Mouse (Mus musculus): ENCODE results near the gene Nav3.

The Nav3 gene

GRCm38 (mm10) chr10:110192881-110193280, 263.1 kb downstream of the Nav3 start:
- in situ Hi-C loops (cut with MboI, MseI) = loop anchor here (10.0 kb wide), 1 partner anchor 1672 kb away; no protein-coding TSS in a partner anchor

GRCm38 (mm10) chr10:110192026-110192805, 263.8 kb downstream of the Nav3 start:
- in situ Hi-C loops (cut with MboI, MseI) = loop anchor here (10.0 kb wide), 1 partner anchor 1673 kb away; no protein-coding TSS in a partner anchor

GRCm38 (mm10) chr10:110186242-110186641, 269.8 kb downstream of the Nav3 start:
- in situ Hi-C loops (cut with MboI, MseI) = no loop called here

DNA sequence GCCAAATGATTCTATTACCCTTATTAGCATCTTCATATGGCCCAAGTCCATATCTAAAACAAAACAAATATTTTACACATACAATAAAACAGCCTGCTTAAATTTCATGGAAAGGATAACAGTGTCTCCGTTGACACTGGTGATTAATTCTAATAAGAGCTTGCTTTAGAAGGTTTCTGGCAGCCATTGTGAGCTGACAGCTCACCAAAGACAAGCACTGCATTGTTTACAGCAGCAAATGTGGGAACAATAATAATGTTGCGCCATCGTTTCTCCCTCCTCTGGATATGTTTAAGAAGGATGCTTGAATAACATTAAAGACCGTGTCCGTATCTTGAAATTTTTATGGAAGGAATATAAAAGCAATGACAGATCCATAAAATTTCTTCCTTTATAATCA, 280.1 kb downstream of the Nav3 start:
- in situ Hi-C loops (cut with MboI, MseI) = no loop called here

DNA sequence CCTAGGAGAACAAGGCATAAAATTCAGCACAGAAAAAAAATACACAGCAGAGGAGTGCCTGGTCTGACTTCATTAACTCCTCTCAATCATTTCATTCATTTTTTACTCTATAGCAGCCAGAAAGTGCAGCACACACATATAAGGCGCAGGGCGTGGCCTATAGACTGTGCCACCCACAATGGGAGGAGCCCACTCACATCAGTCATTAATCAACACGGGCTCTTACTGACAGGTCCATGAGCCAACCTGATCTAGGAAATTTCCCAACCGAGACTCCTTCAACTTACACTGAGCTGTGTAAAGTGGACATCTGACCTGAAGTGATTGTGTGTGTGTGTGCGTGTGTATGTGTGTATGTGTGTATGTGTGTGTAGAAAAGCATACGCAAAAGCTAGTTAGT, 286.6 kb downstream of the Nav3 start:
- in situ Hi-C loops (cut with MboI, MseI) = no loop called here

DNA sequence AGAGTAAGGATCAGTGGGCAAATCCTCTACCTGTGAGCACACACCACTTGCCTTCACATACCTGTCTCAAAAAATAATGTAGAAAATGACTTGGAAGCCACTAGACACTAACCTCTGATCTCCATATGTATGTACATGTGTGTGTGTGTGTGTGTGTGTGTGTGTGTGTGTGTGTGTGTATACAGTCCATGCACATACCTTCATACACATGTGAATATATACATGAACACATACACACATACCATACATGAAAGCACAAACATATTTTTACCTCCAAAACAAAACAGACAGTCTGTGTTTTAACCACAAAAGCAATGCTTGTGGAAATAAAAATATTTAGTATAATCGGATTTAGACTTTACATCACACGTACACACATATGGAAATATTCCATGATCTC, 287.1 kb downstream of the Nav3 start:
- in situ Hi-C loops (cut with MboI, MseI) = no loop called here

DNA sequence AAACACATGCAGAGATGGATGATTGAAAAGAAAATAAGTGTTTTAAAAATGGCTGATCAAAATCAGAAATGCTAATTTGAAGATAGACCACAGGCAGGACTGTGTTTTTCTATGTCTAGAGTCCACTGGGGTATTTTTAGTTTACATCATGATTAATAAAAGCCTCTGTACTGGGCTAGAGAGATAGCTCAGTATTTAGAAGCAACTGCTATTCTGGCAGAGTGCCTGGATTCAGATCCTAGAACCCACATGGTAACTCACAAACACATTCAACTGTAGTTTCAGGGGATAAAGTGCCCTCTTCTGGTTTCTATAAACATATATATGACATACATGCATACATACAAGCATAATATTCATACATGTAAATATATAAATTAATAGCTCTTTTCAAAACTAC, 293.4 kb downstream of the Nav3 start:
- in situ Hi-C loops (cut with MboI, MseI) = no loop called here

GRCm38 (mm10) chr10:110160894-110161293, 295.1 kb downstream of the Nav3 start:
- in situ Hi-C loops (cut with MboI, MseI) = no loop called here

GRCm38 (mm10) chr10:110159548-110159947, 296.5 kb downstream of the Nav3 start:
- in situ Hi-C loops (cut with MboI, MseI) = no loop called here

DNA sequence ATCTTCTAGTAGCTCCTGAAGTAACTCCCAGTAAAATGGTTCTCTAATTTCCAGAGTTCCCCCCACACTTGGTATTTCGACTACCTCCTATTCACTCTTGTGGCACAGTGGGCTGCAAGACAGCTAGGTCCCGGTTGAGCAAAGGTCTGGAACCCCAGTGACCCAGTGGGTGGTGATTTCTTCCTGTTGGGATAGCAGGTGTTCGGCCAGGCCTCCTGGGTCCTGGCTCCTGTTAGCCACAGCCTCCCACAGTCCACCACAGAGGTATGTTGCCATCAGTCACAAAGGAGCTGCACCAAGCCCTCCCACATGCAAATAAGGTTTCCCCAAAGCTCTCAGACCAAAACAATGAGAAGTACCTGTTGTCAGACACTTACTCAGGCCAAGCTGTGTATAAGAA, 297.9 kb downstream of the Nav3 start:
- in situ Hi-C loops (cut with MboI, MseI) = no loop called here

GRCm38 (mm10) chr10:110156412-110156811, 299.6 kb downstream of the Nav3 start:
- in situ Hi-C loops (cut with MboI, MseI) = no loop called here

DNA sequence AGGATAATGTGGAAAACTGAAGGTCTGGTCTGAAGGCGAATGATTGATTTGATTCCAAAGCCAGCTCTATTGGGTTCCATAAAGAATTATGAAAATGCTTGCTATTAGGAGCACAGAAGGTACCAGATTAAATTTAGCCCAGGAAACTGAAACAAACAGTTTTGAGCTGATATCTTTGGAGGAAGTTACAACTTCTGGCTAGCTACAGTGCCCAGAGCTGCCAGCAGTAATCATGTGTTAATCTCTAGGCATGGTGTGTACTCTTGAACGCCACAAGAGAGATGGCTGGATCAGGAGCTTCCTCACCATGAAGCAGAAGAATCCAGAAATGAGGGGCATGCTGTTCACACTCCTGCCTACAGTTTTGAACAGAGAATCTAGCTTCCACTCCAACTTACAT, 300.5 kb downstream of the Nav3 start:
- in situ Hi-C loops (cut with MboI, MseI) = no loop called here

GRCm38 (mm10) chr10:110154873-110155237, 301.1 kb downstream of the Nav3 start:
- in situ Hi-C loops (cut with MboI, MseI) = no loop called here

- in situ Hi-C loops (cut with MboI, MseI) = no loop called here
These were observed 301.8 kb downstream of the Nav3 start for GRCm38 (mm10) chr10:110154001-110154872.

GRCm38 (mm10) chr10:110120572-110120971, 335.4 kb downstream of the Nav3 start:
- in situ Hi-C loops (cut with MboI, MseI) = loop anchor here (10.0 kb wide), 1 partner anchor 724 kb away; no protein-coding TSS in a partner anchor

DNA sequence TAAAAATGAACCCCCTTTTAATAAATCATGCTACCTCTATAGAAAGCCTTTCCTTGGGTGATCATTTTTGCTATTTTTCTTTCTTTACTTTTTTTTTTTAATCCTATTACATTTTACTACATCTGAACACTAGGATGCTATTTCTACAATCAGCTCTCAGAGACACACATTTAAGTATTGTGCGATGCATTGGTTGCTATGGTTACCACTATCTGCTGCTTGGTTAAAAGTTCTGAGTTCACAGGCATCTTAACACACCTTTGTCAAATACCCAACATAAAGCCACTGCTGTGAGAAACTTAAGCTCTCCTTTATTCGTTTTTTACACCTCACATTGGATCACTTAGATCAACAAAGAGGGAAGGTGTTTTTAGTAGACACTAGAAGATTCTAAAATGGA, 338.7 kb downstream of the Nav3 start:
- in situ Hi-C loops (cut with MboI, MseI) = no loop called here

DNA sequence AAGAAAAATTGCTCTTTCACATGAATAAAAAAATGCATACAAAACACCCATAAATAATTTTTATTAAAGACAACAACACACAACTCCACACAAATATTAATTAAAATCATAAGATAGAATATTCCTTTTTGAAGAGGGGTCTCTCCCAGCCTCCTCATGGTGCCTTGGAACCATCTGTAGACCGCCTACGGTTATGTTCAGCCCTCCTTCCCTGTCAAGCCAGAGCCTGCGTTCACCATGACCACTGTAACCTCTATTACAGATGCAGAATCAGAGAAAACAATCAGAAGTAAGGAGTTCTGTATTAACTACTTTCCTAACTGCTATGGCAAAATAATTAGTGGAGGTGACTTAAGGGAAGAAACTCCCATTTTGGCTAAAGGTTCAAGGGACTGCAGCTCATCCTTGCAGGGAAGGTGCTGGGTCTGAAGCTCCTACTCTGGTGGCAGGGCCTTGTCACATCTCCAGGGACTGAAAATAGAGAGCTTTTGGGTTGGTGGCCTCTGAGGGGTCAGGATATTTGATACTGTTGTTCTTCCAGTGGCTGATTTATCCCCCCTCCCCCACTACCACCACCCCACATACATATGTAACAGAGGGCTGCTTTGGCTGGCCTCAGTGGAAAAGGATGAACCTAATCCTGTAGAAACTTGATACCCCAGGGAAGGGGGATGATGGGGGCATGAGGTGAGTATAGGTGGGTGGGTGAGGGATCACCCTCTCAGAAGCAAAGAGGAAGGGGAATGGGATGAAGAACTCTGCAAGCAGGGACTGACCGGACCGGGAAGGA, 343.1 kb downstream of the Nav3 start:
- in situ Hi-C loops (cut with MboI, MseI) = no loop called here

DNA sequence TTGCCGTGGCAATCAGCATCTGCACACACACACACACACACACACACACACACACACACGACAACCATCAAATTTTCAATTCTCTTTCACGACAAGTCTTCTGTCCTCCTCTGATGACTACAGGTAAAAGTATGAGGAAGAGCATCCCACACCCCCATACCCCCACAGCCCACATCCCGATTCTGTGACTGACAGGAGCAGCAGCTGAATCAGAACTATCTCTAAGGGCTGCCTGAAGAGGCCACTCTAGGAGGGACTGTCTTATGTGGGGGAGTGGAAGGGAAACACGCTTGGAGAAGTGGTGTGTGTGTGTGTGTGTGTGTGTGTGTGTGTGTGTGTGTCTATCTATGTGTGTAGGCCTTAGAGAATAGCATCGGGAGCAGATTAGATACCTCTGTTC, 352.7 kb downstream of the Nav3 start:
- in situ Hi-C loops (cut with MboI, MseI) = no loop called here

GRCm38 (mm10) chr10:110102231-110102630, 353.8 kb downstream of the Nav3 start:
- in situ Hi-C loops (cut with MboI, MseI) = no loop called here

- in situ Hi-C loops (cut with MboI, MseI) = no loop called here
These were observed 361.6 kb downstream of the Nav3 start for GRCm38 (mm10) chr10:110094433-110094832.

- in situ Hi-C loops (cut with MboI, MseI) = no loop called here
These were observed 367.5 kb downstream of the Nav3 start for GRCm38 (mm10) chr10:110088444-110089061.
